Mouse (Mus musculus) CH12.LX (cell line): ENCODE results near the gene Dixdc1. TPM values are rescaled to one million over a fixed set of nuclear protein-coding genes. Genes with fewer than 3 reads are reported as not detected.

ENCODE experiments used
- DNase-seq: peaks from one replicate; pipeline ENCODE4 v3.0.0-alpha.2; 2013; ENCODE audit errors: extremely low read depth
- H3K27ac ChIP-seq: 2 replicates; pipeline ENCODE4 v1.5.1; 2012; ENCODE audit warnings: low read depth, mild to moderate bottlenecking, control low read depth, moderate library complexity; ENCODE audit not compliant: insufficient read depth
- H3K27me3 ChIP-seq: replicated peaks from 2 replicates; pipeline ENCODE3; 2012; ENCODE audit warnings: inconsistent platforms
- H3K36me3 ChIP-seq, 2 experiments: replicated peaks in 1 of 2; 2 replicates each; pipeline versions ENCODE3 to v1.6.1; 2012; ENCODE audit warnings: inconsistent platforms in 1 of 2, low read length in 1 of 2, mild to moderate bottlenecking in 1 of 2, mixed read lengths in 1 of 2, moderate library complexity in 1 of 2; ENCODE audit not compliant: control insufficient read depth in 1 of 2, insufficient read depth in 1 of 2
- H3K4me1 ChIP-seq, 2 experiments: 2 replicates each; pipeline ENCODE4 v1.6.1; 2012; ENCODE audit warnings: inconsistent platforms in 1 of 2, moderate library complexity in 1 of 2; ENCODE audit not compliant: insufficient read depth in 2 of 2, control insufficient read depth in 1 of 2
- H3K4me2 ChIP-seq: 2 replicates; pipeline ENCODE4 v1.6.1; 2012; ENCODE audit warnings: low read depth, mild to moderate bottlenecking, control low read depth; ENCODE audit not compliant: poor library complexity, insufficient read depth, severe bottlenecking
- H3K4me3 ChIP-seq, 3 experiments: fragments of 150-350 bp in 1 of 3; sonication (generic) in 1 of 3; replicated peaks in 1 of 3; 2 replicates each; pipeline versions ENCODE3 to v1.5.1; 2011 to 2012; ENCODE audit warnings: low read depth in 2 of 3, low read length in 2 of 3, mild to moderate bottlenecking in 2 of 3, moderate library complexity in 2 of 3, control low read depth in 1 of 3, improper control_type of control experiment in 1 of 3, inconsistent platforms in 1 of 3, mixed read lengths in 1 of 3; ENCODE audit not compliant: poor library complexity in 1 of 3
- H3K79me2 ChIP-seq: replicated peaks from 2 replicates; pipeline ENCODE4 v1.6.1; 2012; ENCODE audit warnings: mild to moderate bottlenecking, moderate library complexity; ENCODE audit not compliant: control insufficient read depth, poor library complexity, insufficient read depth, severe bottlenecking; ENCODE audit errors: extremely low read depth
- H3K9ac ChIP-seq: 2 replicates; pipeline ENCODE4 v1.6.1; 2012; ENCODE audit warnings: low read depth, mild to moderate bottlenecking, control low read depth, moderate library complexity; ENCODE audit not compliant: insufficient read depth
- H3K9me3 ChIP-seq: replicated peaks from 2 replicates; pipeline ENCODE3; 2012; ENCODE audit warnings: low read length, inconsistent platforms, mixed read lengths
- BHLHE40 ChIP-seq: IDR thresholded peaks from 2 replicates; pipeline ENCODE4 v1.6.1; 2011; ENCODE audit warnings: mild to moderate bottlenecking, low read depth, low read length, improper control_type of control experiment
- CHD1 ChIP-seq: IDR thresholded peaks from 2 replicates; pipeline ENCODE4 v1.6.1; 2012; ENCODE audit warnings: low read depth, low read length, improper control_type of control experiment, inconsistent platforms
- CTCF ChIP-seq, 2 experiments: IDR thresholded peaks in 1 of 2; conservative IDR thresholded peaks in 1 of 2; 2 replicates each; pipeline ENCODE4 v1.5.1; 2011 to 2012; ENCODE audit warnings: low read depth in 2 of 2, low read length in 2 of 2, improper control_type of control experiment in 1 of 2, inconsistent platforms in 1 of 2, mild to moderate bottlenecking in 1 of 2, moderate library complexity in 1 of 2
- E2F4 ChIP-seq: IDR thresholded peaks from 2 replicates; pipeline ENCODE4 v1.6.1; 2011; ENCODE audit warnings: low read depth, low read length, improper control_type of control experiment; ENCODE audit not compliant: insufficient replicate concordance
- ELF1 ChIP-seq: IDR thresholded peaks from 2 replicates; pipeline ENCODE4 v1.6.1; 2014; ENCODE audit warnings: low read depth, mild to moderate bottlenecking, inconsistent platforms, low read length, improper control_type of control experiment
- ETS1 ChIP-seq: conservative IDR thresholded peaks from 2 replicates; pipeline ENCODE4 v1.6.1; 2012; ENCODE audit warnings: low read depth, mild to moderate bottlenecking, inconsistent platforms, low read length, improper control_type of control experiment, moderate library complexity
- HCFC1 ChIP-seq: IDR thresholded peaks from 2 replicates; pipeline ENCODE4 v1.6.1; 2012; ENCODE audit warnings: low read depth, mild to moderate bottlenecking, inconsistent platforms, low read length, improper control_type of control experiment
- JUND ChIP-seq: conservative IDR thresholded peaks from 2 replicates; pipeline ENCODE4 v1.6.1; 2011; ENCODE audit warnings: low read depth, low read length, improper control_type of control experiment
- MAZ ChIP-seq: IDR thresholded peaks from 2 replicates; pipeline ENCODE4 v1.6.1; 2012; ENCODE audit warnings: low read depth, mild to moderate bottlenecking, inconsistent platforms, low read length, improper control_type of control experiment, moderate library complexity
- MXI1 ChIP-seq: IDR thresholded peaks from 2 replicates; pipeline ENCODE4 v1.6.1; 2011; ENCODE audit warnings: mild to moderate bottlenecking, low read depth, low read length, improper control_type of control experiment
- NELFE ChIP-seq: IDR thresholded peaks from 2 replicates; pipeline ENCODE4 v1.6.1; 2011; ENCODE audit warnings: low read depth, low read length, improper control_type of control experiment
- NRF1 ChIP-seq: IDR thresholded peaks from 2 replicates; pipeline ENCODE4 v1.6.1; 2014; ENCODE audit warnings: low read depth, mild to moderate bottlenecking, inconsistent platforms, low read length, improper control_type of control experiment, moderate library complexity
- PAX5 ChIP-seq: IDR thresholded peaks from 2 replicates; pipeline ENCODE4 v1.6.1; 2012; ENCODE audit warnings: low read length, inconsistent platforms, mixed read lengths
- POLR2AphosphoS2 ChIP-seq: IDR thresholded peaks from 2 replicates; pipeline ENCODE4 v1.6.1; 2011; ENCODE audit warnings: low read depth, low read length, improper control_type of control experiment
- RAD21 ChIP-seq: IDR thresholded peaks from 2 replicates; pipeline ENCODE4 v1.6.1; 2011; ENCODE audit warnings: low read depth, mild to moderate bottlenecking, low read length, improper control_type of control experiment, moderate library complexity
- SMC3 ChIP-seq: IDR thresholded peaks from 2 replicates; pipeline ENCODE4 v1.6.1; 2011; ENCODE audit warnings: low read depth, low read length, improper control_type of control experiment
- TBP ChIP-seq: conservative IDR thresholded peaks from 2 replicates; pipeline ENCODE4 v1.6.1; 2011; ENCODE audit warnings: low read depth, low read length, improper control_type of control experiment
- ZMIZ1 ChIP-seq: IDR thresholded peaks from 2 replicates; pipeline ENCODE4 v1.6.1; 2012; ENCODE audit warnings: low read depth, mild to moderate bottlenecking, inconsistent platforms, low read length, improper control_type of control experiment
- dilution Hi-C: fragments of 300-500 bp; cut with MboI; formaldehyde crosslinking; loops from 2 replicates; pipeline ENCODE4 v1.14.3; 2020; ENCODE audit warnings: low sequenced_read_pairs; ENCODE audit not compliant: extremely low pct_unique_long_range_greater_than_20kb, extremely low pct_ligation_motif_present
- in situ Hi-C: fragments of 300-500 bp; cut with MboI; formaldehyde crosslinking; loops from 3 replicates; pipeline ENCODE4 v1.14.3; 2019; ENCODE audit warnings: low sequenced_read_pairs, low pct_ligation_motif_present, low pct_unique_long_range_greater_than_20kb, mixed read lengths
- polyA plus RNA-seq: library from polyadenylated mRNA; unstranded; fragments of >175 nt; gene quantifications from 2 replicates; pipeline ENCODE4 v1.2.1, GENCODE M21; 2012; ENCODE audit warnings: low read depth; ENCODE audit not compliant: insufficient read length
- total RNA-seq, 2 experiments: library from RNA; depleted of rRNA; stranded (reverse); fragments of 300-350 nt in 1 of 2; fragments of >200 nt in 1 of 2; gene quantifications; 2 replicates each; pipeline ENCODE4 v1.2.3; 2012 to 2014

Gene Dixdc1
- total and polyA plus RNA-seq, 3 experiments = 0.13 to 0.23 (median 0.21) TPM

DNA sequence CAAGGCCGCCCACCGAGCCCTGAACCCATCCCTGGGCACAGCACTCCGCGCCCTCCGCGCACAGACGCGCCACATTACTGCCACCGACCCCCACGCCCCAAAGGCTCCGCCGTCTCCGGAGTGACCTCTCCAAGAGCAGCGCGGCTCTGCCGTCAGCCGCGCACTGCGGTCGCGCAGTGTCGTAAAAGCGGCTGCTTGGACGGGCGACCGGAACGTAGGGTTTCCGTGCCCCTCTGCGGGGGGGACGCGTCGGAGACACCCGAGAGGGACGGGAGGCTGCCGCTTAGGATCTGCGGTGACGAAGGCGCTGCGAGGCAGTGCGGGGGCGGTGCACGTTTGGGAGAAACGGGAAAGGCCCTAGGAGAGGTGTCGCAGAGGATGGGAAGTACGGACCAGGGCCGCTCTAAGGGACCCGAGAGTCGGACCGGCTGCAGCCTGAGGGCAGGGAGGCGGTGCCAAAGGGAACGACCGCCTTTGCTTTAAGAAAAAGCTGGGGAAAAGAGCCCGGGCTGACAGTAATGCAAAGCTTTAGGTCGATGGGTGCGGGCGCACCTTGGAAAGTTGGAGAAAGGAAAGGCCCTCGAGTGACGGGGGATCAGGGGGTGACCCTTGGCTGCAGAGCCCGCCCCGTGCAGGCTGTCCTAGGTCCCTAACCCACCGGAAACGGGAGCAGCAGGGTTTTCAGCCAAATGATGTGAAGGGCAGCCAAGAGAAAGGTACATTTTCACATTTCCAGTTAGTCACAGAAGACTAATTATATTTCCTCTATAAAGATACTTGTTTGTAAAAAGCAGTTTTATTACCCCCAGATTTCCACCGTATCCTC is 79.7 kb downstream of the Dixdc1 start, which contains the start of gene Dlat (continued):
- peak; percentile 82; the same call in 1 of the 2 replicates for TF ChIP-seq POLR2AphosphoS2
- TF ChIP-seq NRF1 = peak; percentile 76
- 0 out of 2 replicates have a peak, but pooled peaks have one; percentile 16 for TF ChIP-seq TBP
- peak; percentile 91 for TF ChIP-seq NELFE
- TF ChIP-seq CHD1 = no peak
- TF ChIP-seq ELF1 = peak; percentile 72; the same call in 1 of the 2 replicates
- peak; percentile 82; the same call in 1 of the 2 replicates for TF ChIP-seq MXI1
- TF ChIP-seq, all 38 proteins: peak for 21

DNA sequence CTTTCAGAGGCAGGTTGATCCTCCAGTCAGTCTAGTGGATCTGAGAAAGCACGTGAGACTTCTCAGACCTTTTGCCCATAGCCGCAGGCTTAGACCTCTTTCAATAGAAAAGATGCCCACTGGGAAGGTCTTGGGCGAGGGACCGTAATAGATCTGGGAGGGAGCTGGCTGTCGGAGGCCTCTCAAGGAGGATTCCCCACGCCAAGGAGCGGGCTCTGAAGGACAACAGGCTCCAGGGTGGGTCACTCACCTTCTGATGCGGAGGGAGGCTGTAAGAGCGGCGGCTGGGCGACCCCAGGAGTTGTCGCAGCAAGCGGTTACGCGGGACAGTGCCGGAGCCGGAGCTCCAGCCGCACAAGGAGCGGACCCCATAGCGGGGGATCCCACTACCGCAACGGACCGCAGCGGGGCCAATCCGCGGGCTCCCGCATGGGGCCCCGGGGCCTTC is 80.4 kb downstream of the Dixdc1 start:
- H3K4me2 ChIP-seq = peak overlapping the region; percentile 97
- H3K27me3 ChIP-seq = no peaks in the 10 kb centered on the region
- H3K9me3 ChIP-seq = no peaks in the 10 kb centered on the region
- H3K36me3 ChIP-seq = peaks cover 8 to 30% of the 10 kb centered on the region in 2 experiments
- no peak for TF ChIP-seq E2F4
- TF ChIP-seq PAX5 = no peak
- TF ChIP-seq BHLHE40 = no peak
- TF ChIP-seq SMC3 = no peak
- no peak for TF ChIP-seq HCFC1
- TF ChIP-seq JUND = no peak
- no peak for TF ChIP-seq NRF1
- TF ChIP-seq MAZ = no peak
- no peak for TF ChIP-seq ETS1
- no peak for TF ChIP-seq ZMIZ1
- no peak for TF ChIP-seq RAD21
- no peak for TF ChIP-seq POLR2AphosphoS2
- TF ChIP-seq CTCF (conservative IDR thresholded peaks at IDR 0.05 in 1 of 2, IDR thresholded peaks at IDR 0.05 in 1 of 2; ENCODE audit: low read depth in 2 of 2, low read length in 2 of 2) = no peak
- TF ChIP-seq CHD1 = no peak
- in situ Hi-C loops = loop anchor here (5.0 kb wide), 1 partner anchor 37 kb away; no protein-coding TSS in a partner anchor
- H3K79me2 ChIP-seq = peaks cover 7% of the 10 kb centered on the region; the same call in 1 of the 2 replicates
- H3K27ac ChIP-seq = no peak overlapping the region
- peak; percentile 15 for DNase-seq
- dilution Hi-C loops = no loop called here
- H3K9ac ChIP-seq = peak overlapping the region; percentile 88
- H3K4me3 ChIP-seq = peak overlapping the region; percentile 80 to 95 (median 84)
- peaks cover 2 to 16% of the 10 kb centered on the region in 2 experiments for H3K4me1 ChIP-seq
